Mouse (Mus musculus): ENCODE data around the gene Ssmem1. TPM values are rescaled to one million over a fixed set of nuclear protein-coding genes. Genes with fewer than 3 reads are reported as not detected.

The Ssmem1 gene
- polyA plus RNA-seq, 1 experiment: 0.05 TPM

DNA sequence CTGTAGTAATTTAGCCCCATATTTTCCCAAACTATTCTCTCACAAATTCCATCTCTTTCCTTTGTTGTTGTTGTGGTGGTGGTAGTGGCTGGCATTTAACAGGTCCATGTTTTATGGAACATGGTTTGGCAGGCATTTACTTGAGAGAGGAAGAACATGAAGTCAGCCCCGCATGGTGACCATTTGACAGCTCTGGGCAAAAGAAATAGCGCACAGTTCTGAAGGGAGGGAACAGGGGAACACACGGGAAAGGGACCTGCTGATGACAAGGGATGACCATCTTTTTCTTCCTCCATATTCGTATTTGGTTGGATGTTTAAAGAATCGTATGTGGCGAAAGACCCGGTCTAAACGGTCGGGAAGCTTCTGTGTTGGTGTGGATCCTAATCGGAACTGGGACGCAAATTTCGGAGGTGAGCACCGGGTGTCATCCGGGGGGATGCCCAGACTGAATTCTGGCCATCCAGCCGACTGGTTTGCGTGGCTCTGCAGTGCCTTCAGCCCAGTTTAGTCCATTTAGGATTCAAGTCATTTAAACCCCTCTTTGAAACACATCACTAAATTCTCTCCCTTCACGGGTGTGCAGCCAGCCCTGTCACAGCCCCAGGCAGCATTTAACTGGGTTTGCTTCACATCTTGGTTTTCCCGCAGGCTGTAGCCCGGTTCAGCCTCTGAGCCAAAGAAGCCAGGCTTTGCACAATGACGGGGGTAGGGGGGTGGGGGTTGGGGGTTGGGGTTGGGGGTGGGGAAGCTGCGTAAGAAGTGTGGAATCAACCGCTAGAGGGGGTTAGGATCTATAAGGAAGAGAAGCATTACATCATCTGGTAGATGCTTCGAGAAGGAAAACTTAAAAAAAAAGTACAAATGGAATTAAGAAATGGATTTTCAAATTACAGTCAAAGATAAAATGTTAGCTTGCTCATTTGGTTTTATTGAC is 42.3 kb downstream of the Ssmem1 start:
- Histone ChIP-seq H3K79me2 (ENCODE audit: control insufficient read depth, insufficient read depth) (no peaks in the 10 kb centered on the region), H3ac (ENCODE audit: control insufficient read depth, insufficient read length) (no peak overlapping the region), H3K4me3 (no peak overlapping the region), H3K36me3 (ENCODE audit: control insufficient read depth, insufficient read depth) (no peaks in the 10 kb centered on the region), H3K4me2 (ENCODE audit: low read depth) (no peak overlapping the region), H3K27me3 (ENCODE audit: control insufficient read depth, insufficient read depth, insufficient read length) (no peaks in the 10 kb centered on the region)
- no peak for TF ChIP-seq USF1 (IDR thresholded peaks at IDR 0.05; ENCODE audit: low read depth)
- TF ChIP-seq MYOG (IDR thresholded peaks at IDR 0.05; ENCODE audit: control insufficient read depth in 1 of 3, insufficient read depth in 1 of 3, insufficient read length in 2 of 3, low read depth in 2 of 3): no peak
- TF ChIP-seq MAX (IDR thresholded peaks at IDR 0.05; ENCODE audit: low read depth): no peak
- TF ChIP-seq SRF (IDR thresholded peaks at IDR 0.05; ENCODE audit: control insufficient read depth, insufficient read length, low read depth): no peak
- TF ChIP-seq POLR2AphosphoS2 (IDR thresholded peaks at IDR 0.05; ENCODE audit: insufficient read length, low read depth): no peak
- no peak for TF ChIP-seq CEBPB (IDR thresholded peaks at IDR 0.05; ENCODE audit: insufficient read depth, poor library complexity, severe bottlenecking)
- no peak for TF ChIP-seq TCF3 (IDR thresholded peaks at IDR 0.05; ENCODE audit: insufficient read length, low read depth)
- no peak for TF ChIP-seq POLR2A (IDR thresholded peaks at IDR 0.05; ENCODE audit: insufficient read length, low read depth)
- no peak for TF ChIP-seq TCF12 (IDR thresholded peaks at IDR 0.05; ENCODE audit: insufficient read depth, poor library complexity, severe bottlenecking)
- TF ChIP-seq E2F4 (IDR thresholded peaks at IDR 0.05; ENCODE audit: insufficient read depth): no peak
- no peak for TF ChIP-seq MYOD1 (IDR thresholded peaks at IDR 0.05; ENCODE audit: control insufficient read depth in 1 of 3, insufficient read length in 2 of 3, low read depth in 2 of 3)
- TF ChIP-seq REST (IDR thresholded peaks at IDR 0.05; ENCODE audit: insufficient read depth, insufficient read length): no peak

- Histone ChIP-seq H3K4me2 (ENCODE audit: low read depth) (no peak overlapping the region), H3ac (ENCODE audit: control insufficient read depth, insufficient read length) (no peak overlapping the region)
- TF ChIP-seq SRF (IDR thresholded peaks at IDR 0.05; ENCODE audit: control insufficient read depth, insufficient read length, low read depth) (no peak), MYOD1 (IDR thresholded peaks at IDR 0.05; ENCODE audit: control insufficient read depth in 1 of 3, insufficient read length in 2 of 3, low read depth in 2 of 3) (no peak), POLR2A (IDR thresholded peaks at IDR 0.05; ENCODE audit: insufficient read length, low read depth) (no peak)
Measured at GRCm38 (mm10) chr6:30552628-30553027, 43.0 kb downstream of the Ssmem1 start.

GRCm38 (mm10) chr6:30553381-30554010 is 43.8 kb downstream of the Ssmem1 start:
- Histone ChIP-seq H3K4me3 (no peak overlapping the region), H3K27me3 (ENCODE audit: control insufficient read depth, insufficient read depth, insufficient read length) (no peaks in the 10 kb centered on the region), H3K4me2 (ENCODE audit: low read depth) (no peak overlapping the region), H3K36me3 (ENCODE audit: control insufficient read depth, insufficient read depth) (no peaks in the 10 kb centered on the region), H3ac (ENCODE audit: control insufficient read depth, insufficient read length) (no peak overlapping the region), H3K79me2 (ENCODE audit: control insufficient read depth, insufficient read depth) (no peaks in the 10 kb centered on the region)
- TF ChIP-seq CEBPB (IDR thresholded peaks at IDR 0.05; ENCODE audit: insufficient read depth, poor library complexity, severe bottlenecking): no peak
- TF ChIP-seq TCF12 (IDR thresholded peaks at IDR 0.05; ENCODE audit: insufficient read depth, poor library complexity, severe bottlenecking): no peak
- no peak for TF ChIP-seq E2F4 (IDR thresholded peaks at IDR 0.05; ENCODE audit: insufficient read depth)
- no peak for TF ChIP-seq USF1 (IDR thresholded peaks at IDR 0.05; ENCODE audit: low read depth)
- no peak for TF ChIP-seq SRF (IDR thresholded peaks at IDR 0.05; ENCODE audit: control insufficient read depth, insufficient read length, low read depth)
- no peak for TF ChIP-seq POLR2A (IDR thresholded peaks at IDR 0.05; ENCODE audit: insufficient read length, low read depth)
- no peak for TF ChIP-seq REST (IDR thresholded peaks at IDR 0.05; ENCODE audit: insufficient read depth, insufficient read length)
- no peak for TF ChIP-seq POLR2AphosphoS2 (IDR thresholded peaks at IDR 0.05; ENCODE audit: insufficient read length, low read depth)
- TF ChIP-seq MYOD1 (IDR thresholded peaks at IDR 0.05; ENCODE audit: control insufficient read depth in 1 of 3, insufficient read length in 2 of 3, low read depth in 2 of 3): no peak
- no peak for TF ChIP-seq MYOG (IDR thresholded peaks at IDR 0.05; ENCODE audit: control insufficient read depth in 1 of 3, insufficient read depth in 1 of 3, insufficient read length in 2 of 3, low read depth in 2 of 3)
- TF ChIP-seq MAX (IDR thresholded peaks at IDR 0.05; ENCODE audit: low read depth): no peak
- TF ChIP-seq TCF3 (IDR thresholded peaks at IDR 0.05; ENCODE audit: insufficient read length, low read depth): no peak

More at GRCm38 (mm10) chr6:30552628-30553027, 43.0 kb downstream of the Ssmem1 start:
- Histone ChIP-seq H3K27me3 (ENCODE audit: control insufficient read depth, insufficient read depth, insufficient read length) (no peaks in the 10 kb centered on the region), H3K4me3 (no peak overlapping the region), H3K36me3 (ENCODE audit: control insufficient read depth, insufficient read depth) (no peaks in the 10 kb centered on the region), H3K79me2 (ENCODE audit: control insufficient read depth, insufficient read depth) (no peaks in the 10 kb centered on the region)

DNA sequence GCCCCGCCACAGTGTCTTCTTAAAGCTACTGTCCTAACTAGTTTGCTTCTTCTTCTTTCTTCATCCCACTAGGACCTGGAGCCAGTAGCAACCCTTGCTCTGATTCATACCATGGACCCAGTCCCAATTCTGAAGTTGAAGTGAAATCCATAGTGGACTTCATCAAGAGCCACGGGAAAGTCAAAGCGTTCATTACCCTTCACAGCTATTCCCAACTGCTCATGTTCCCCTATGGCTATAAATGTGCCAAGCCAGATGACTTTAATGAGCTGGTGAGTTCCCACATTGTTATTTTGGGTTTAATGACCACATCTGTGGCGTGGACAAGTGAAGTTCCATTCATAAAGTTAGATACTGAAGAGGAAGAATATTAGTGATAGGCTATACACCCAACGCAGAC is 44.4 kb downstream of the Ssmem1 start:
- Histone ChIP-seq H3ac (ENCODE audit: control insufficient read depth, insufficient read length) (no peak overlapping the region), H3K4me3 (no peak overlapping the region), H3K36me3 (ENCODE audit: control insufficient read depth, insufficient read depth) (no peaks in the 10 kb centered on the region), H3K27me3 (ENCODE audit: control insufficient read depth, insufficient read depth, insufficient read length) (no peaks in the 10 kb centered on the region), H3K4me2 (ENCODE audit: low read depth) (peak overlapping the region; percentile 10), H3K79me2 (ENCODE audit: control insufficient read depth, insufficient read depth) (no peaks in the 10 kb centered on the region)
- no peak for TF ChIP-seq TCF3 (IDR thresholded peaks at IDR 0.05; ENCODE audit: insufficient read length, low read depth)
- no peak for TF ChIP-seq REST (IDR thresholded peaks at IDR 0.05; ENCODE audit: insufficient read depth, insufficient read length)
- no peak for TF ChIP-seq USF1 (IDR thresholded peaks at IDR 0.05; ENCODE audit: low read depth)
- no peak for TF ChIP-seq SRF (IDR thresholded peaks at IDR 0.05; ENCODE audit: control insufficient read depth, insufficient read length, low read depth)
- TF ChIP-seq MAX (IDR thresholded peaks at IDR 0.05; ENCODE audit: low read depth): no peak
